9 mouse cellular contexts compared by ENCODE assay signal in genomic region chr5:92139191-92139590, GRCm38 (mm10). TPM values are rescaled to one million over a fixed set of nuclear protein-coding genes. Genes with fewer than 3 reads are reported as not detected.
A peak's percentile ranks its signal among the peaks of the same experiment; 100 is the strongest.
DNase-seq lines count a peak whose midpoint lies in the region; ATAC-seq and TF ChIP-seq lines count a peak whose summit lies in the region.
"Had no signal": no experiment of that assay in that cellular context is flagged by ENCODE, and none has a peak within 500 bp of the region (broad histone marks: within the 10 kb centered on the region; RNA-seq: fewer than 3 reads in every experiment).

No protein-coding gene starts in this region.

- ATAC-seq in G1E (ENCODE audit: extremely low read depth, insufficient number of reproducible peaks, low FRiP score, poor library complexity, severe bottlenecking): no peak

- 51% methylated on average over 1 of the region's 1 CpGs for WGBS in hindbrain, embryonic 10.5 days
- 56% methylated on average over 1 of the region's 1 CpGs for WGBS in macrophage (ENCODE audit: missing documents)

- DNase-seq in gastrocnemius, adult 2 months: no peak
- no peak for DNase-seq in gastrocnemius, postnatal 36 days
- no peak for DNase-seq in G1E (ENCODE audit: low spot score)
- no peak for DNase-seq in hindbrain, embryonic 10.5 days (ENCODE audit: low spot score)
- DNase-seq in testis, postnatal 10 days (ENCODE audit: low spot score): no peak
- DNase-seq in layer of hippocampus, postnatal 36 days: no peak
- DNase-seq in layer of hippocampus, adult 9-11 months: no peak
- DNase-seq: kidney, postnatal 25 days had no signal

- peak overlapping the region; percentile 99 for H3K27ac ChIP-seq in gastrocnemius, adult 2 months
- no peak overlapping the region for H3K27ac ChIP-seq in hindbrain, embryonic 10.5 days
- H3K27ac ChIP-seq in macrophage: no peak overlapping the region

- intact Hi-C loops in gastrocnemius, adult 2 months (cut with DNase I): loop anchor here (5.0 kb wide), 1 partner anchor 57 kb away; the partner anchor contains the start of gene G3bp2
- intact Hi-C loops in gastrocnemius, postnatal 36 days (cut with DNase I): no loop called here

- TF ChIP-seq CTCF in gastrocnemius, adult 2 months (IDR thresholded peaks at IDR 0.05): no peak
- TF ChIP-seq CTCF in G1E (IDR thresholded peaks at IDR 0.05; ENCODE audit: low read depth, low read length): no peak

- H3K36me3 ChIP-seq in G1E (replicated peaks) (peaks cover 28% of the 10 kb centered on the region), macrophage (ENCODE audit: inconsistent target) (no peaks in the 10 kb centered on the region)
- H3K36me3 ChIP-seq in hindbrain, embryonic 10.5 days: no peaks in the 10 kb centered on the region

- H3K27me3 ChIP-seq in G1E (ENCODE audit: insufficient read depth, low read length): no peaks in the 10 kb centered on the region
- H3K27me3 ChIP-seq in hindbrain, embryonic 10.5 days (ENCODE audit: insufficient read depth, poor library complexity, severe bottlenecking): 0 out of 2 replicates have a peak, but pooled peaks cover 6% of the 10 kb centered on the region

- peaks cover 39% of the 10 kb centered on the region for H3K4me1 ChIP-seq in G1E (ENCODE audit: insufficient read depth, low read depth, low read length)
- peaks cover 28% of the 10 kb centered on the region for H3K4me1 ChIP-seq in hindbrain, embryonic 10.5 days (replicated peaks)

- peaks cover 59% of the 10 kb centered on the region for H3K79me2 ChIP-seq in macrophage (ENCODE audit: inconsistent target)

- H3K4me3 ChIP-seq in gastrocnemius, adult 2 months: peak overlapping the region; percentile 77
- H3K4me3 ChIP-seq in G1E (ENCODE audit: low read depth, low read length): peak overlapping the region; percentile 17; the same call in 1 of the 2 replicates
- H3K4me3 ChIP-seq in hindbrain, embryonic 10.5 days: peak overlapping the region; percentile 85
- peak overlapping the region; percentile 66; the same call in 1 of the 2 replicates for H3K4me3 ChIP-seq in macrophage (ENCODE audit: inconsistent target)

- no peaks in the 10 kb centered on the region for H3K9me3 ChIP-seq in G1E (replicated peaks)
- H3K9me3 ChIP-seq in hindbrain, embryonic 10.5 days: no peaks in the 10 kb centered on the region

RNA-seq across cellular contexts. Expression of gene Uso1, which starts 1.5 kb away (rescaled TPM):
- 10 to 100 TPM; 63.2 to 72.3 TPM for total RNA-seq in gastrocnemius, adult 2 months (2021)
- 10 to 100 TPM; 56.2 to 60.0 TPM for total RNA-seq in gastrocnemius, postnatal 36 days (2021)
- total RNA-seq in G1E (2014; fragmentation: Nextera tagmentation): 50.5 and 52.5 TPM in 2 replicates
- 21.3 and 21.9 TPM in 2 replicates for total RNA-seq in G1E (2017)
- 20.7 and 39.7 TPM in 2 replicates for polyA plus RNA-seq in G1E (2012)
- polyA plus RNA-seq in hindbrain, embryonic 10.5 days (2016; fragmentation: Nextera tagmentation; extraction: Ambion mirVana): 36.6 and 38.5 TPM in 2 replicates
- total RNA-seq in macrophage (2018; cell fraction: chromatin; rRNA removed): 100 to 1,000 TPM in 20 of 26 experiments, 10 to 100 TPM in 6; 78.1 to 135 (median 108) TPM
- total RNA-seq in macrophage (2018; cell fraction: cytosol; rRNA removed): 10 to 100 TPM; 42.8 to 63.5 (median 55.3) TPM
- total RNA-seq in macrophage (2018; cell fraction: nucleus; rRNA removed): 100 to 1,000 TPM in 9 of 26 experiments, 10 to 100 TPM in 17; 70.1 to 131 (median 96.5) TPM
- 47.9 to 67.1 TPM (median 62.5 TPM) in 3 replicates for polyA plus RNA-seq in macrophage (2018)
- total RNA-seq in layer of hippocampus, postnatal 36 days (2021): 10 to 100 TPM; 84.3 to 84.7 TPM

RNA-seq across cellular contexts. Expression of gene G3bp2, which starts 55.7 kb away (rescaled TPM):
- total RNA-seq in gastrocnemius, adult 2 months (2021): 10 to 100 TPM; 49.1 to 73.5 TPM
- 10 to 100 TPM; 51.1 to 52.6 TPM for total RNA-seq in gastrocnemius, postnatal 36 days (2021)
- 67.6 and 83.1 TPM in 2 replicates for total RNA-seq in G1E (2014; fragmentation: Nextera tagmentation)
- 89.8 and 101 TPM in 2 replicates for total RNA-seq in G1E (2017)
- 13.4 and 16.8 TPM in 2 replicates for polyA plus RNA-seq in G1E (2012)
- 273 and 276 TPM in 2 replicates for polyA plus RNA-seq in hindbrain, embryonic 10.5 days (2016; fragmentation: Nextera tagmentation; extraction: Ambion mirVana)
- 100 to 1,000 TPM in 8 of 26 experiments, 10 to 100 TPM in 18; 15.3 to 144 (median 80.7) TPM for total RNA-seq in macrophage (2018; cell fraction: chromatin; rRNA removed)
- 100 to 1,000 TPM in 13 of 26 experiments, 10 to 100 TPM in 13; 70.1 to 161 (median 99.7) TPM for total RNA-seq in macrophage (2018; cell fraction: cytosol; rRNA removed)
- total RNA-seq in macrophage (2018; cell fraction: nucleus; rRNA removed): 100 to 1,000 TPM in 15 of 26 experiments, 10 to 100 TPM in 11; 40.0 to 185 (median 107) TPM
- polyA plus RNA-seq in macrophage (2018): 76.9 to 105 TPM (median 87.9 TPM) in 3 replicates
- 100 to 1,000 TPM; 230 to 257 TPM for total RNA-seq in layer of hippocampus, postnatal 36 days (2021)

Comparison
In these comparisons a context has a peak if more than half of its experiments do, and no peak if none do; other contexts are left out.
1. H3K4me3 ChIP-seq: peak in every context shown above with its lines; median percentile 85 in hindbrain, embryonic 10.5 days; 77 in gastrocnemius, adult 2 months; 66 in macrophage; 17 in G1E.